Mouse (Mus musculus): ENCODE measurements around the gene Yeats2. TPM values are rescaled to one million over a fixed set of nuclear protein-coding genes. Genes with fewer than 3 reads are reported as not detected.

The Yeats2 gene
- polyA plus RNA-seq, 1 experiment from 2014 or later = 53.3 TPM

DNA sequence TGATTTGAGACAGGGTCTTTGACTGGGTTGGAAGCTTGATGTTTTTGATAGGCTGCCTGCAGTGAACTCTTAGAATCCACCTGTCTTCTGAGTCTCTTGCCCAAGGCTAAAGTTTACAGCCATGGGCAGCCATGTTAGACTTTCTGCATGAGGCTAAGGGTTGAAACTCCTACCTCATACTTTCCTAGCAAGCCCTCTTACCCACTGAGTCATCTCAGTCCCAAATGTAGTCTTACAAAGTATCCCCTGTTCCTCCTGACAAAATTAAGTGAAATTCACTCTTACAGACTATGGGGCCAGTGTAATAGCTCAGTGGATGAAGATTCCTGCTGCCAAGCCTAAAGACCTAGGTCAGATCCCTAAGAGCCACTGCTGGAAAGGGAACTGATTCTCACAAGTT is 106.2 kb downstream of the Yeats2 start:
- no peak for TF ChIP-seq CTCF (IDR thresholded peaks at IDR 0.05; ENCODE audit: low read depth)
- H3K9ac ChIP-seq = no peak overlapping the region
- H3K9me3 ChIP-seq (ENCODE audit: low read depth, low read length) = no peaks in the 10 kb centered on the region
- H3K4me3 ChIP-seq (ENCODE audit: low read depth, low read length) = no peak overlapping the region
- no peaks in the 10 kb centered on the region for H3K4me1 ChIP-seq (ENCODE audit: insufficient read depth)
- no peak for DNase-seq
- H3K27me3 ChIP-seq (ENCODE audit: insufficient read depth, low read length) = no peaks in the 10 kb centered on the region
- no peak overlapping the region for H3K27ac ChIP-seq (ENCODE audit: low read depth)
- H3K4me2 ChIP-seq = no peak overlapping the region
- no peaks in the 10 kb centered on the region for H3K36me3 ChIP-seq (ENCODE audit: insufficient read depth)
- no peak for ATAC-seq (ENCODE audit: insufficient read depth)

DNA sequence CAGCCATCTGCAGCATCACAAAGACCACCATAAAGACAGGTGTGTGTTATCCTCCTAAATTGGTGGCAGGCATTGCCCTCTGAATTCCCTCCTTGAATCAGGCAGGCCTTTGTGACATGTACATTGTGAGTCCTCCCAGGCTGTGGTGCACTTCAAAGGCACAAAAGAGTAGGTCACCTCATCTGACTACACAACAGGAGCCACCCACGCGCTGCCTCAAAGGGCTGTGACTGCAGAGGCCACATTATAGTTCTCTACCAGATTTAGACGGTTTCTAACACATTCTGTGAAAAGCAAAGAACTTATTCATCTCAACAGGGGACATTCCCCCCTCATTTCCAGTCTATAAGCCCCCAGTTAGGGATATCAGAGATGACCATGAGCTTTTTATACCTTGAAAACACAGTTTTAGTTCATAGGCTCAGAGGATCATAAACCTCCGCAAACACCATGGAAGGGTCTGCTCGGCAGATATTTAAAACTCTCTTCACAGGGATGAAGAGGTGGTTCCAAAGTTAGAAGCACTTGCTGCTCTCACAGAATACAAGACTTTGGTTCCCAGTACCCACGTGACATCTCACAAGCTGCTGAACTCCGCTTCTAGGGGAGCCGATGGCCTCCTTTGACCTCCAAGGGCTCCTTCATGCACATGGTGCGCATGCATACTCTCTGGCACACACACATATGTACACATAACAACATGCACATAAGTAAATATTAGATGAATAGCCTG is 107.7 kb downstream of the Yeats2 start:
- no peak for TF ChIP-seq CTCF (IDR thresholded peaks at IDR 0.05; ENCODE audit: low read depth)
- no peaks in the 10 kb centered on the region for H3K27me3 ChIP-seq (ENCODE audit: insufficient read depth, low read length)
- no peak for DNase-seq
- no peaks in the 10 kb centered on the region for H3K36me3 ChIP-seq (ENCODE audit: insufficient read depth)
- H3K4me1 ChIP-seq (ENCODE audit: insufficient read depth) = no peaks in the 10 kb centered on the region
- no peak overlapping the region for H3K4me3 ChIP-seq (ENCODE audit: low read depth, low read length)
- no peaks in the 10 kb centered on the region for H3K9me3 ChIP-seq (ENCODE audit: low read depth, low read length)
- WGBS = 83% methylated on average over 9 of the region's 9 CpGs
- no peak overlapping the region for H3K27ac ChIP-seq (ENCODE audit: low read depth)
- no peak overlapping the region for H3K9ac ChIP-seq
- no peak overlapping the region for H3K4me2 ChIP-seq
- no peak for ATAC-seq (ENCODE audit: insufficient read depth)

DNA sequence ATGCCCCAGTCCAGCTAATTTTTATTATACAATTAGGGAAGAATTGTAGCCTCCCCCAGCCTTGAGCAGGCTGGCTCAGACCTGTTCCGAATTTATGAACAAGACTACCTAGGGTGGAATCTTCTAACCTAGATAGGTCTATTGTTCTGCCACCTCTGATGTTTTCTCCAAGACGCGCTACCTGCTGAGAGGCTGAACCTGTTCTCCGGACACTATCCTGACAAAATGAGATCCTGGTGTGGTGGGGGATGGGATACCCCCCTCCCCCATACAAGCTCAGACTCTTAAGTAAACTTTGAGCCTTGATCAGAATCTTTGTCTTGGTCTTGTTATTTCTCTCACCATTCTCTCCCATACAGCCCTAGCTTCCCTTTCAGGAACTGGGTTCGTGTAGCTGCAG is 117.1 kb downstream of the Yeats2 start:
- 80% methylated on average over 5 of the region's 5 CpGs for WGBS
- DNase-seq (no peak), ATAC-seq (ENCODE audit: insufficient read depth) (no peak)
- H3K4me3 ChIP-seq (ENCODE audit: low read depth, low read length) = no peak overlapping the region
- H3K27me3 ChIP-seq (ENCODE audit: insufficient read depth, low read length) = no peaks in the 10 kb centered on the region
- H3K36me3 ChIP-seq (ENCODE audit: insufficient read depth) = no peaks in the 10 kb centered on the region
- no peaks in the 10 kb centered on the region for H3K4me1 ChIP-seq (ENCODE audit: insufficient read depth)
- H3K27ac ChIP-seq (ENCODE audit: low read depth) = no peak overlapping the region
- no peak overlapping the region for H3K9ac ChIP-seq
- H3K9me3 ChIP-seq (ENCODE audit: low read depth, low read length) = no peaks in the 10 kb centered on the region
- TF ChIP-seq CTCF (IDR thresholded peaks at IDR 0.05; ENCODE audit: low read depth) = no peak
- no peak overlapping the region for H3K4me2 ChIP-seq

DNA sequence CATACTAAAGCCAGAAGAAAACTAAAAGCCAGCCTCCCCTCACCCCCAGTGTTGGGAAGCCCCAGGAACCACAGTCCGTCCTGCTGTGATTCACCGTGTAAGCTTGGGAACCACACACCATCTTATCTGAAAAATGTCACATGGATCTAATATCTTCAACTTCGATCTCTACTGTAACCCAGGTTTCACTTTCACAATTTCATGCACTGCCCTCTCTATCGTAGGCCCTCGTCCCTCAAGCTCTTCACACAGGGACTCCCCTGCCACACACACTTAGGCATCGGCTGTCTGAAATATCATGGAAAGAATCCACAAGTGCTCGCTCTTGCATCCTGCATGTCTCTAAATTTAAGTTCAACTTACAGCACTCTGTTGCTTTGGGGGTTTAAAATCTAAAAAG is 124.2 kb downstream of the Yeats2 start:
- no peak for TF ChIP-seq CTCF (IDR thresholded peaks at IDR 0.05; ENCODE audit: low read depth)
- Histone ChIP-seq H3K4me3 (ENCODE audit: low read depth, low read length) (no peak overlapping the region), H3K27ac (ENCODE audit: low read depth) (no peak overlapping the region), H3K27me3 (ENCODE audit: insufficient read depth, low read length) (no peaks in the 10 kb centered on the region), H3K9me3 (ENCODE audit: low read depth, low read length) (no peaks in the 10 kb centered on the region), H3K36me3 (ENCODE audit: insufficient read depth) (no peaks in the 10 kb centered on the region), H3K9ac (no peak overlapping the region), H3K4me2 (no peak overlapping the region), H3K4me1 (ENCODE audit: insufficient read depth) (no peaks in the 10 kb centered on the region)
- WGBS = 67% methylated on average over 7 of the region's 7 CpGs
- DNase-seq = no peak
- no peak for ATAC-seq (ENCODE audit: insufficient read depth)

DNA sequence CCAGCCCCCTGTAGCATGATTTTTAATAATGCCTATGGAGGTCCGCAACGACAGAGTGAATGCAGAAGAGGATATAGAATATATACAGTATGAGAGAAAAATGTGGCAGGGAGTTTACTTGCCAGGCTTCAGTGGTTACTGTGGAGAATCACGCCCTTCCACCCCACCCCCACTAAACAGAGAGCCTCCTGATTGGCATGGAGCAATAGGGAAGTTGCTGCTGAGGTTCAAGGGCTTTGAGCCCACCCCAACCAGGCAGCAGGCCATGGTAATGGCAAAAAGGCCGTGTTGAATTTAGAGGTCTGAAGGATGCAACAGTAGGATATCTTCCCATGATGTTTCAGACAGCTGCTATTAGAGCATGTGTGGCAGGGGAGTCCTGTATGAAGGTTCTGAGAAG is 130.5 kb downstream of the Yeats2 start:
- no peaks in the 10 kb centered on the region for H3K36me3 ChIP-seq (ENCODE audit: insufficient read depth)
- H3K4me3 ChIP-seq (ENCODE audit: low read depth, low read length) = no peak overlapping the region
- H3K27ac ChIP-seq (ENCODE audit: low read depth) = no peak overlapping the region
- ATAC-seq (ENCODE audit: insufficient read depth) (no peak), DNase-seq (no peak)
- 75% methylated on average over 4 of the region's 4 CpGs for WGBS
- H3K9ac ChIP-seq = no peak overlapping the region
- H3K9me3 ChIP-seq (ENCODE audit: low read depth, low read length) = no peaks in the 10 kb centered on the region
- H3K4me2 ChIP-seq = no peak overlapping the region
- H3K4me1 ChIP-seq (ENCODE audit: insufficient read depth) = peaks cover 2% of the 10 kb centered on the region; the same call in 1 of the 2 replicates
- TF ChIP-seq CTCF (IDR thresholded peaks at IDR 0.05; ENCODE audit: low read depth) = no peak
- H3K27me3 ChIP-seq (ENCODE audit: insufficient read depth, low read length) = no peaks in the 10 kb centered on the region

DNA sequence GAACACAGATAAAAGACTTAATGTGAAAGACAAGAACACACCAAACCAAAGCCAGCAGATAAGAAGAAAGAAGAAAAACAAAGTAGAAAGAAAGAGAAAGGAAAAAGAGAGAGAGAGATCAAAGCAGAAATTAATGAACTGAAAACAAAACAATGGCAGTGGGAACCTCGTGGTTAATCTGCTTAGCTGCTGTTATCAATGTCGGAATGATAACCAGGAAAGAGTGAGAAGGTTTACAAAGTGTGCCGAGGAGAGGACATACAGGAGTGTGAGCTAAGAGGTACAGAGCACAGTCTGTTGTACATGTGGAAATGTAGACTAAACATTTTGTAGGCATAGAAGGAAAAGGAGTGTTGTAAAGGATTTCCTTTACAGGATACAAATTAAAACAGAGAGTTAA is 132.1 kb downstream of the Yeats2 start:
- no peak for ATAC-seq (ENCODE audit: insufficient read depth)

DNA sequence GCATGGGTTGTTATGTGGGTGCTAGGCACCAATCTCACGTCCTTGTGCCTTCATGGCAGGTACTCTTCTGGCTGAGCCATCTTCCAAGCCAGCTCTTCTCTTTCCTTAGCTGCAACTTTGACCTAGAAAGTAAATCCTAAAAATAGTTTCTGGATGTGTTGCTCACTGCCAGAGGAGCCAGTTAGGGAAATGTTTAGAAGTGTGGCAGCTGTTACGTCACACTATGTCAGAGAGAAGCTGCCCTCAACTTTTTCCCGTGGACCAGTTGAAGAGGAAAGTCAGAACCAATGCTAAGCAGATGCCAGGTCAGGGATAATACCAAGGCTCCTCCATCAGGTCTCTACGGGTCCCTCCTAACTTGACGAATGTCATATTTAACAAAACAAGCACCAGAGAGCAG is 138.5 kb downstream of the Yeats2 start:
- Histone ChIP-seq H3K4me2 (no peak overlapping the region), H3K36me3 (ENCODE audit: insufficient read depth) (peaks cover 53% of the 10 kb centered on the region), H3K27ac (ENCODE audit: low read depth) (no peak overlapping the region), H3K4me1 (ENCODE audit: insufficient read depth) (no peaks in the 10 kb centered on the region), H3K9ac (no peak overlapping the region), H3K27me3 (ENCODE audit: insufficient read depth, low read length) (no peaks in the 10 kb centered on the region), H3K4me3 (ENCODE audit: low read depth, low read length) (no peak overlapping the region), H3K9me3 (ENCODE audit: low read depth, low read length) (no peaks in the 10 kb centered on the region)
- 82% methylated on average over 5 of the region's 5 CpGs for WGBS
- no peak for ATAC-seq (ENCODE audit: insufficient read depth)
- no peak for TF ChIP-seq CTCF (IDR thresholded peaks at IDR 0.05; ENCODE audit: low read depth)
- DNase-seq = no peak

More for the DNA sequence above, 132.1 kb downstream of the Yeats2 start:
- Histone ChIP-seq H3K36me3 (ENCODE audit: insufficient read depth) (no peaks in the 10 kb centered on the region), H3K4me2 (no peak overlapping the region), H3K27ac (ENCODE audit: low read depth) (no peak overlapping the region), H3K9me3 (ENCODE audit: low read depth, low read length) (no peaks in the 10 kb centered on the region), H3K9ac (no peak overlapping the region), H3K4me3 (ENCODE audit: low read depth, low read length) (no peak overlapping the region), H3K4me1 (ENCODE audit: insufficient read depth) (peaks cover 2% of the 10 kb centered on the region; the same call in 1 of the 2 replicates), H3K27me3 (ENCODE audit: insufficient read depth, low read length) (no peaks in the 10 kb centered on the region)
- no peak for TF ChIP-seq CTCF (IDR thresholded peaks at IDR 0.05; ENCODE audit: low read depth)
- no peak for DNase-seq
- 7% methylated on average over 3 of the region's 3 CpGs for WGBS
